Mouse (Mus musculus) gastrocnemius, adult 8-10 months (tissue): Measurements from ENCODE around the gene Chd6. TPM values are rescaled to one million over a fixed set of nuclear protein-coding genes. Genes with fewer than 3 reads are reported as not detected.

Source experiments
- total RNA-seq, 4 experiments: library from RNA; stranded (reverse); gene quantifications; 2 replicates each; pipeline ENCODE4 v1.2.4; 2022

The Chd6 gene
- total RNA-seq, 4 experiments from 2014 or later, result 8.2 to 17.7 (median 14.6) TPM

Other genes with a start within 250 kb of the Chd6 start
- 10 to 100 TPM; 18.9 to 27.5 (median 23.1) TPM for gene Zhx3, start 236.1 kb downstream of the Chd6 start, total RNA-seq
- 1 to 10 TPM; 1.2 to 2.4 (median 1.9) TPM for gene Lpin3, start 228.4 kb downstream of the Chd6 start, total RNA-seq
- under 1 TPM; 0.13 to 0.43 (median 0.25) TPM for gene Emilin3, start 196.7 kb downstream of the Chd6 start, total RNA-seq